ENCODE assay signal across 22 mouse cellular contexts in the genomic region with DNA sequence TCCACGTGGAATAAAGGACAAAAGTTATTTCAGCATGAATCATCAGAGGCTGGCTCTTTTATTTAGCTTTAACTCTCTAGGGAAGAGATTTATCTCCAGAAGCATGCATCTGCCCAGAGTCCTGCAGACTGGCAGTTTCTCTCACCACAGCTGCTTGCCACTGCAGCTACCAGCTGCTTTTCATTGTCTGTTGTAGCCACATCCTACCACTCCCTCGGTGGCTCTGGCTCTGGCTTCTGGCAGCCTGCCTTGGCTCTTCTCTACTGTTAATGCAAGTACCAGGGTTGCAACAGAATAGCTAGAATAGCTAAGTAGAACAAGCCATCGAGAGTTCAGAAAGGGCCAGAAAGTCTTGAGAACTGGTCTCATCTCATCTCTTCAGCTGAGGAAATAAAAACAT.
A peak's percentile ranks its signal among the peaks of the same experiment; 100 is the strongest.
DNase-seq lines count a peak whose midpoint lies in the region; ATAC-seq and TF ChIP-seq lines count a peak whose summit lies in the region.
"Had no signal": no experiment of that assay in that cellular context is flagged by ENCODE, and none has a peak within 500 bp of the region (broad histone marks: within the 10 kb centered on the region; RNA-seq: fewer than 3 reads in every experiment).

No protein-coding gene starts in this region.

- no peak overlapping the region for H3K9ac ChIP-seq in limb, embryonic 14.5 days (ENCODE audit: low read depth, low read length, severe bottlenecking)
- H3K9ac ChIP-seq in embryonic facial prominence, embryonic 15.5 days = no peak overlapping the region
- H3K9ac ChIP-seq: forebrain, embryonic 12.5 days; heart, embryonic 15.5 days; hindbrain, embryonic 13.5 days had no signal

- peak; percentile 7 for DNase-seq in gastrocnemius, postnatal 10 days
- no peak for DNase-seq in gastrocnemius, adult 2 months
- DNase-seq in limb, embryonic 14.5 days (ENCODE audit: low spot score) = peak; percentile 4
- no peak for DNase-seq in limb, embryonic 10.5 days (ENCODE audit: low spot score)
- DNase-seq in 416B (ENCODE audit: low read depth) (peak; percentile 2), MN1 (ENCODE audit: low spot score) (no peak)
- DNase-seq in adrenal gland, postnatal 14 days = no peak
- DNase-seq: adrenal gland, adult 2 months; adrenal gland, postnatal 36 days; cerebellum, adult 18-20 months; cerebellum, adult 9-11 months; heart, adult 2 months; heart, postnatal 14 days; kidney, adult 2 months had no signal

- intact Hi-C loops in gastrocnemius, adult 2 months (cut with DNase I) = no loop called here

- no peaks in the 10 kb centered on the region for H3K9me3 ChIP-seq in limb, embryonic 14.5 days (ENCODE audit: control insufficient read depth, low read length)
- H3K9me3 ChIP-seq in limb, embryonic 10.5 days (replicated peaks) = no peaks in the 10 kb centered on the region
- H3K9me3 ChIP-seq in embryonic facial prominence, embryonic 15.5 days (replicated peaks) = no peaks in the 10 kb centered on the region
- H3K9me3 ChIP-seq: forebrain, embryonic 12.5 days; heart, embryonic 15.5 days; hindbrain, embryonic 13.5 days had no signal

- no peak overlapping the region for H3K4me2 ChIP-seq in limb, embryonic 14.5 days (replicated peaks; ENCODE audit: low read depth, low read length, severe bottlenecking)
- no peak overlapping the region for H3K4me2 ChIP-seq in embryonic facial prominence, embryonic 15.5 days (replicated peaks)
- H3K4me2 ChIP-seq: forebrain, embryonic 12.5 days; heart, embryonic 11.5 days; heart, embryonic 15.5 days; hindbrain, embryonic 13.5 days had no signal

- no peak for TF ChIP-seq CTCF in gastrocnemius, adult 2 months (IDR thresholded peaks at IDR 0.05)

- H3K4me3 ChIP-seq in gastrocnemius, adult 2 months = no peak overlapping the region
- H3K4me3 ChIP-seq in limb, embryonic 14.5 days (replicated peaks; ENCODE audit: low read length) = no peak overlapping the region
- H3K4me3 ChIP-seq in limb, embryonic 10.5 days = no peak overlapping the region
- H3K4me3 ChIP-seq in embryonic facial prominence, embryonic 15.5 days (replicated peaks) = no peak overlapping the region
- H3K4me3 ChIP-seq: forebrain, embryonic 12.5 days; heart, adult 2 months; heart, embryonic 15.5 days; hindbrain, embryonic 13.5 days had no signal

- H3K36me3 ChIP-seq in limb, embryonic 14.5 days (ENCODE audit: control insufficient read depth, insufficient read depth, low read length) = no peaks in the 10 kb centered on the region
- no peaks in the 10 kb centered on the region for H3K36me3 ChIP-seq in limb, embryonic 10.5 days
- no peaks in the 10 kb centered on the region for H3K36me3 ChIP-seq in embryonic facial prominence, embryonic 15.5 days
- H3K36me3 ChIP-seq: forebrain, embryonic 12.5 days; heart, embryonic 15.5 days; hindbrain, embryonic 13.5 days had no signal

- WGBS in limb, embryonic 14.5 days = 62% methylated on average over 3 of the region's 3 CpGs
- WGBS in limb, embryonic 10.5 days = 76% methylated on average over 3 of the region's 3 CpGs
- 42% methylated on average over 3 of the region's 3 CpGs for WGBS in embryonic facial prominence, embryonic 15.5 days

- TF ChIP-seq POLR2A in limb, embryonic 14.5 days (IDR thresholded peaks at IDR 0.05; ENCODE audit: borderline replicate concordance, extremely low read depth, insufficient read depth, insufficient read length) = no peak

- ATAC-seq in limb, embryonic 14.5 days (ENCODE audit: low FRiP score, low read depth) = no peak
- ATAC-seq in embryonic facial prominence, embryonic 15.5 days (ENCODE audit: insufficient number of reproducible peaks, low FRiP score, low TSS enrichment, low read depth) = 0 out of 2 replicates have a peak, but pooled peaks have one; percentile 43
- ATAC-seq: forebrain, embryonic 16.5 days; intestine, embryonic 16.5 days had no signal

- no peak overlapping the region for H3K27ac ChIP-seq in gastrocnemius, adult 2 months
- H3K27ac ChIP-seq in limb, embryonic 14.5 days (replicated peaks; ENCODE audit: low read depth, low read length) = no peak overlapping the region
- no peak overlapping the region for H3K27ac ChIP-seq in limb, embryonic 10.5 days
- H3K27ac ChIP-seq in embryonic facial prominence, embryonic 15.5 days (replicated peaks) = no peak overlapping the region
- H3K27ac ChIP-seq: forebrain, embryonic 12.5 days; heart, adult 2 months; heart, embryonic 15.5 days; hindbrain, embryonic 13.5 days had no signal

- H3K27me3 ChIP-seq in limb, embryonic 14.5 days (ENCODE audit: control insufficient read depth, insufficient read depth, low read length) = no peaks in the 10 kb centered on the region
- no peaks in the 10 kb centered on the region for H3K27me3 ChIP-seq in limb, embryonic 10.5 days (ENCODE audit: low read depth, poor library complexity, severe bottlenecking)
- H3K27me3 ChIP-seq in embryonic facial prominence, embryonic 15.5 days = no peaks in the 10 kb centered on the region
- H3K27me3 ChIP-seq: CH12.LX; forebrain, embryonic 12.5 days; heart, embryonic 15.5 days; hindbrain, embryonic 13.5 days had no signal

- H3K4me1 ChIP-seq in limb, embryonic 14.5 days (ENCODE audit: control insufficient read depth, insufficient read depth, low read length) = no peaks in the 10 kb centered on the region
- H3K4me1 ChIP-seq in limb, embryonic 10.5 days = no peaks in the 10 kb centered on the region
- no peaks in the 10 kb centered on the region for H3K4me1 ChIP-seq in embryonic facial prominence, embryonic 15.5 days
- H3K4me1 ChIP-seq: forebrain, embryonic 12.5 days; heart, embryonic 15.5 days; hindbrain, embryonic 13.5 days had no signal

Comparison
In these comparisons a context has a peak if more than half of its experiments do, and no peak if none do; other contexts are left out.
1. DNase-seq: peak in gastrocnemius, postnatal 10 days (single experiment), limb, embryonic 14.5 days (single experiment) and 416B (single experiment); none in gastrocnemius, adult 2 months (single experiment), limb, embryonic 10.5 days (single experiment), MN1 (single experiment) and adrenal gland, postnatal 14 days (single experiment).